Mouse (Mus musculus): ENCODE results near the gene Ago4.

Gene Ago4

GRCm38 (mm10) chr4:126480288-126480687 lies 53.0 kb downstream of the Ago4 start:
- in situ Hi-C loops (cut with MboI; ENCODE audit: low sequenced_read_pairs) = no loop called here

GRCm38 (mm10) chr4:126473031-126473430 lies 60.2 kb downstream of the Ago4 start:
- in situ Hi-C loops (cut with MboI; ENCODE audit: low sequenced_read_pairs) = no loop called here

- in situ Hi-C loops (cut with MboI; ENCODE audit: low sequenced_read_pairs) = no loop called here
Observed at GRCm38 (mm10) chr4:126469334-126469733, 63.9 kb downstream of the Ago4 start.

- in situ Hi-C loops (cut with MboI; ENCODE audit: low sequenced_read_pairs) = no loop called here
Observed at GRCm38 (mm10) chr4:126468925-126469324, 64.3 kb downstream of the Ago4 start.

GRCm38 (mm10) chr4:126468285-126468901 lies 64.9 kb downstream of the Ago4 start, which contains the start of gene Ago1:
TSS of gene Ago1 (minus strand) at chr4:126468583.
- in situ Hi-C loops (cut with MboI; ENCODE audit: low sequenced_read_pairs) = no loop called here

GRCm38 (mm10) chr4:126467721-126468284 lies 65.5 kb downstream of the Ago4 start:
- in situ Hi-C loops (cut with MboI; ENCODE audit: low sequenced_read_pairs) = no loop called here

- in situ Hi-C loops (cut with MboI; ENCODE audit: low sequenced_read_pairs) = no loop called here
Observed at GRCm38 (mm10) chr4:126466251-126466750, 67.0 kb downstream of the Ago4 start.

GRCm38 (mm10) chr4:126465843-126466242 lies 67.4 kb downstream of the Ago4 start:
- in situ Hi-C loops (cut with MboI; ENCODE audit: low sequenced_read_pairs) = no loop called here

- in situ Hi-C loops (cut with MboI; ENCODE audit: low sequenced_read_pairs) = no loop called here
Observed at GRCm38 (mm10) chr4:126464892-126465235, 68.4 kb downstream of the Ago4 start.

GRCm38 (mm10) chr4:126464189-126464891 lies 68.9 kb downstream of the Ago4 start:
- in situ Hi-C loops (cut with MboI; ENCODE audit: low sequenced_read_pairs) = no loop called here

- in situ Hi-C loops (cut with MboI; ENCODE audit: low sequenced_read_pairs) = no loop called here
Observed at GRCm38 (mm10) chr4:126455441-126455840, 77.8 kb downstream of the Ago4 start.

GRCm38 (mm10) chr4:126454547-126455254 lies 78.6 kb downstream of the Ago4 start:
- in situ Hi-C loops (cut with MboI; ENCODE audit: low sequenced_read_pairs) = no loop called here

GRCm38 (mm10) chr4:126450268-126450667 lies 83.0 kb downstream of the Ago4 start:
- in situ Hi-C loops (cut with MboI; ENCODE audit: low sequenced_read_pairs) = no loop called here

GRCm38 (mm10) chr4:126447126-126447525 lies 86.1 kb downstream of the Ago4 start:
- in situ Hi-C loops (cut with MboI; ENCODE audit: low sequenced_read_pairs) = no loop called here

GRCm38 (mm10) chr4:126444528-126444927 lies 88.7 kb downstream of the Ago4 start:
- in situ Hi-C loops (cut with MboI; ENCODE audit: low sequenced_read_pairs) = no loop called here

Data from CH12F3 (cell line).